Mouse (Mus musculus) heart, adult 2 months (tissue): ENCODE measurements around the gene Igf1.

Experiments
- CTCF ChIP-seq: fragments of 200-600 bp; IDR thresholded peaks from 2 replicates; pipeline ENCODE4 v1.8.1; 2022; ENCODE audit warnings: antibody characterized with exemption, mild to moderate bottlenecking, moderate library complexity
- EP300 ChIP-seq: fragments of 200-500 bp; IDR thresholded peaks from 2 replicates; pipeline ENCODE4 v1.6.1; 2011; ENCODE audit warnings: low read depth, low read length, control low read depth; ENCODE audit not compliant: insufficient read depth
- POLR2A ChIP-seq: fragments of 200-500 bp; IDR thresholded peaks from 2 replicates; pipeline ENCODE4 v1.6.1; 2011; ENCODE audit warnings: mild to moderate bottlenecking, low read depth, low read length, control low read depth; ENCODE audit not compliant: insufficient read depth

GRCm38 (mm10) chr10:87904324-87904723, 46.3 kb downstream of the Igf1 start:
- TF ChIP-seq CTCF = no peak
- TF ChIP-seq POLR2A = no peak
- TF ChIP-seq EP300 = no peak
